Mouse (Mus musculus): ENCODE data around the gene Adh1. TPM values are rescaled to one million over a fixed set of nuclear protein-coding genes. Genes with fewer than 3 reads are reported as not detected.
A peak's percentile ranks its signal among the peaks of the same experiment; 100 is the strongest.

The Adh1 gene
- polyA plus RNA-seq, 1 experiment = 256 TPM

- Histone ChIP-seq H3K27ac (ENCODE audit: insufficient read depth, low read depth, low read length) (peak overlapping the region; percentile 47; the same call in 1 of the 2 replicates), H3K27me3 (replicated peaks; ENCODE audit: control insufficient read depth, insufficient read depth, low read length) (no peaks in the 10 kb centered on the region), H3K36me3 (ENCODE audit: control insufficient read depth, insufficient read depth, low read length) (no peaks in the 10 kb centered on the region), H3K4me3 (ENCODE audit: insufficient read depth, low read depth, low read length) (no peak overlapping the region), H3K4me1 (ENCODE audit: control insufficient read depth, insufficient read depth, low read length) (peaks cover 36% of the 10 kb centered on the region)
- TF ChIP-seq CTCF (conservative IDR thresholded peaks at IDR 0.05; ENCODE audit: insufficient read depth, insufficient read length, low read depth, low read length) (no peak), POLR2A (IDR thresholded peaks at IDR 0.05; ENCODE audit: low read depth, low read length) (no peak)
- no peak for DNase-seq
- WGBS = 92% methylated on average over 4 of the region's 4 CpGs
These were observed 13.6 kb upstream of the Adh1 start for GRCm38 (mm10) chr3:138247241-138247640.

- Histone ChIP-seq H3K4me3 (ENCODE audit: insufficient read depth, low read depth, low read length) (no peak overlapping the region), H3K27me3 (replicated peaks; ENCODE audit: control insufficient read depth, insufficient read depth, low read length) (no peaks in the 10 kb centered on the region), H3K27ac (ENCODE audit: insufficient read depth, low read depth, low read length) (peak overlapping the region; percentile 48), H3K4me1 (ENCODE audit: control insufficient read depth, insufficient read depth, low read length) (peaks cover 31% of the 10 kb centered on the region), H3K36me3 (ENCODE audit: control insufficient read depth, insufficient read depth, low read length) (no peaks in the 10 kb centered on the region)
- TF ChIP-seq POLR2A (IDR thresholded peaks at IDR 0.05; ENCODE audit: low read depth, low read length) = no peak
- no peak for TF ChIP-seq CTCF (conservative IDR thresholded peaks at IDR 0.05; ENCODE audit: insufficient read depth, insufficient read length, low read depth, low read length)
- peak; percentile 97 for DNase-seq
- WGBS = 47% methylated on average over 7 of the region's 7 CpGs
These were observed 12.8 kb upstream of the Adh1 start for GRCm38 (mm10) chr3:138248011-138248410.

DNA sequence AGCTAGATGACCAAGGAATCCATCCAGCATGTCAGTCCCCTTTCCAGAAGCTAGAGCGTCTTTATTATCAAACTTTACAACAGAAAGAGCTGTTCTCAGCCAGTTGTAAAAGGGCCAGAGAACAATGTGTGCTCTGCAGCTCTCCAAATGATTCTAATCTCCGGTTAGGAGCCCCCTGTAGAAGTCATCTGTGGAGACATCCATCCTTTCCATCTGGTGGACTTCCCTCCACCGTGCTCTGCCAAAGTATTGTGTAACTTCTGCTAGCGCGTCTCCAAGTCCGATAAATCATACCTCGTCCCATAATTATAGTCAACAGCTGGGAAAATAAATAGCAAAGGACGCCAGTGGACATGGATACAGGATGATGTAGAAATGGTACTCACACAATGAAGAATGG is 12.0 kb upstream of the Adh1 start:
- no peaks in the 10 kb centered on the region for H3K36me3 ChIP-seq (ENCODE audit: control insufficient read depth, insufficient read depth, low read length)
- DNase-seq = peak; percentile 77

GRCm38 (mm10) chr3:138251156-138251555 is 9.6 kb upstream of the Adh1 start:
- TF ChIP-seq CTCF (conservative IDR thresholded peaks at IDR 0.05; ENCODE audit: insufficient read depth, insufficient read length, low read depth, low read length) (no peak), POLR2A (IDR thresholded peaks at IDR 0.05; ENCODE audit: low read depth, low read length) (no peak)
- Histone ChIP-seq H3K4me1 (ENCODE audit: control insufficient read depth, insufficient read depth, low read length) (peaks cover 16% of the 10 kb centered on the region; the same call in 1 of the 2 replicates), H3K4me3 (ENCODE audit: insufficient read depth, low read depth, low read length) (no peak overlapping the region), H3K27ac (ENCODE audit: insufficient read depth, low read depth, low read length) (peak overlapping the region; percentile 30), H3K36me3 (ENCODE audit: control insufficient read depth, insufficient read depth, low read length) (no peaks in the 10 kb centered on the region), H3K27me3 (replicated peaks; ENCODE audit: control insufficient read depth, insufficient read depth, low read length) (no peaks in the 10 kb centered on the region)
- 45% methylated on average over 6 of the region's 6 CpGs for WGBS
- peak; percentile 86 for DNase-seq

More for the DNA sequence above, 12.0 kb upstream of the Adh1 start:
- Histone ChIP-seq H3K27ac (ENCODE audit: insufficient read depth, low read depth, low read length) (peak overlapping the region; percentile 48), H3K4me3 (ENCODE audit: insufficient read depth, low read depth, low read length) (no peak overlapping the region), H3K4me1 (ENCODE audit: control insufficient read depth, insufficient read depth, low read length) (peaks cover 24% of the 10 kb centered on the region), H3K27me3 (replicated peaks; ENCODE audit: control insufficient read depth, insufficient read depth, low read length) (no peaks in the 10 kb centered on the region)
- TF ChIP-seq POLR2A (IDR thresholded peaks at IDR 0.05; ENCODE audit: low read depth, low read length) = no peak
- TF ChIP-seq CTCF (conservative IDR thresholded peaks at IDR 0.05; ENCODE audit: insufficient read depth, insufficient read length, low read depth, low read length) = no peak
- 60% methylated on average over 8 of the region's 8 CpGs for WGBS

- H3K27ac ChIP-seq (ENCODE audit: insufficient read depth, low read depth, low read length) = no peak overlapping the region
- no peak for DNase-seq
- TF ChIP-seq POLR2A (IDR thresholded peaks at IDR 0.05; ENCODE audit: low read depth, low read length) (no peak), CTCF (conservative IDR thresholded peaks at IDR 0.05; ENCODE audit: insufficient read depth, insufficient read length, low read depth, low read length) (no peak)
- no peaks in the 10 kb centered on the region for H3K27me3 ChIP-seq (replicated peaks; ENCODE audit: control insufficient read depth, insufficient read depth, low read length)
- 66% methylated on average over 5 of the region's 5 CpGs for WGBS
- peaks cover 4% of the 10 kb centered on the region; the same call in 1 of the 2 replicates for H3K4me1 ChIP-seq (ENCODE audit: control insufficient read depth, insufficient read depth, low read length)
- H3K36me3 ChIP-seq (ENCODE audit: control insufficient read depth, insufficient read depth, low read length) = no peaks in the 10 kb centered on the region
- no peak overlapping the region for H3K4me3 ChIP-seq (ENCODE audit: insufficient read depth, low read depth, low read length)
These were observed 6.6 kb upstream of the Adh1 start for GRCm38 (mm10) chr3:138254205-138254604.

GRCm38 (mm10) chr3:138255366-138255765 is 5.4 kb upstream of the Adh1 start:
- Histone ChIP-seq H3K4me1 (ENCODE audit: control insufficient read depth, insufficient read depth, low read length) (peaks cover 4% of the 10 kb centered on the region; the same call in 1 of the 2 replicates), H3K4me3 (ENCODE audit: insufficient read depth, low read depth, low read length) (no peak overlapping the region), H3K27ac (ENCODE audit: insufficient read depth, low read depth, low read length) (no peak overlapping the region), H3K27me3 (replicated peaks; ENCODE audit: control insufficient read depth, insufficient read depth, low read length) (no peaks in the 10 kb centered on the region), H3K36me3 (ENCODE audit: control insufficient read depth, insufficient read depth, low read length) (no peaks in the 10 kb centered on the region)
- WGBS = 59% methylated on average over 3 of the region's 3 CpGs
- TF ChIP-seq POLR2A (IDR thresholded peaks at IDR 0.05; ENCODE audit: low read depth, low read length) (no peak), CTCF (conservative IDR thresholded peaks at IDR 0.05; ENCODE audit: insufficient read depth, insufficient read length, low read depth, low read length) (no peak)
- DNase-seq = no peak

DNA sequence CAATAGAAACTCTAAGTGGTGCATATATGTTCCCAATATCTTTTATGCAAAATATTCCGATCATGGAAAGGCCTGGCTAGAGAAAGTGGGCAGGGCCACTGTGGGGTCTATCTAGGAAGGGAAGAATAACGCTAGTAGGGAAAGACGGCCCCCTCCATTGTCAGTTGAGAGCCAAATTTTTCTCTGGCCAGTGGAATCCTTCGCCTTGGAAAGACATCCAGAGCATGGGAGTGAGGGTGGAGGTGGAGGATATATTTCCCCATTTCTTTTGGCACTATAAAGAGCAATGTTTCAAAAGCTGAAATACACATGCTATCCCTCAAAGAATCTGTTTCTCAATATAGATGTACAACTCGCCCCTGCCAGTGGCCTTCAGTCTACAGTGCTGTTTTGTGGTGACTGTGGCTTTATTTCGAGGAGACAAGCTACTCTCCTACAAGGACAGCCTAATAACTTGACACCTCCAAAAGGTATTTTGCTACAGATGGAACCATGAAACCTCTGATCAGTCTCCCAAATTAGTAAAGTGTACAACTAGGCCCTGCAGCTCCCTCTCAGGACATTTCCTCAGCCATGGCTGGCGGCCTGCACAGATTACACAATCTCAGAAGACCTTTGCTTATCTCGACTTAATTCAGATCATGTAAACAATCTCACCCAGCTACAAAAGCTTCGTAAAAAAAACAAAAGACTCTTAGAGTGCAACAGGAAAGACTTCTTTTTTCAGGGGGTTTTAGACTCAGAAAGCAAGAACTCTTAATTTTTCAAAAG is 4.8 kb upstream of the Adh1 start:
- DNase-seq = peak; percentile 24
- no peak overlapping the region for H3K27ac ChIP-seq (ENCODE audit: insufficient read depth, low read depth, low read length)
- 81% methylated on average over 9 of the region's 9 CpGs for WGBS

More for the DNA sequence above, 4.8 kb upstream of the Adh1 start:
- no peaks in the 10 kb centered on the region for H3K27me3 ChIP-seq (replicated peaks; ENCODE audit: control insufficient read depth, insufficient read depth, low read length)
- no peak overlapping the region for H3K4me3 ChIP-seq (ENCODE audit: insufficient read depth, low read depth, low read length)
- TF ChIP-seq POLR2A (IDR thresholded peaks at IDR 0.05; ENCODE audit: low read depth, low read length) = no peak
- no peak for TF ChIP-seq CTCF (conservative IDR thresholded peaks at IDR 0.05; ENCODE audit: insufficient read depth, insufficient read length, low read depth, low read length)
- H3K4me1 ChIP-seq (ENCODE audit: control insufficient read depth, insufficient read depth, low read length) = peaks cover 4% of the 10 kb centered on the region; the same call in 1 of the 2 replicates
- no peaks in the 10 kb centered on the region for H3K36me3 ChIP-seq (ENCODE audit: control insufficient read depth, insufficient read depth, low read length)

All from kidney, adult 2 months (tissue).